Mouse (Mus musculus) lung, adult 2 months (tissue): ENCODE measurements around the gene Ngf.

Experiments
- CTCF ChIP-seq: fragments of 200-500 bp; IDR thresholded peaks from 2 replicates; pipeline ENCODE4 v1.5.1; 2011; ENCODE audit warnings: mild to moderate bottlenecking, low read length, control low read depth; ENCODE audit not compliant: insufficient read depth
- POLR2A ChIP-seq: fragments of 200-500 bp; IDR thresholded peaks from 2 replicates; pipeline ENCODE4 v1.6.1; 2011; ENCODE audit warnings: low read depth, mild to moderate bottlenecking, control low read depth, low read length, borderline replicate concordance; ENCODE audit errors: extremely low read depth

DNA sequence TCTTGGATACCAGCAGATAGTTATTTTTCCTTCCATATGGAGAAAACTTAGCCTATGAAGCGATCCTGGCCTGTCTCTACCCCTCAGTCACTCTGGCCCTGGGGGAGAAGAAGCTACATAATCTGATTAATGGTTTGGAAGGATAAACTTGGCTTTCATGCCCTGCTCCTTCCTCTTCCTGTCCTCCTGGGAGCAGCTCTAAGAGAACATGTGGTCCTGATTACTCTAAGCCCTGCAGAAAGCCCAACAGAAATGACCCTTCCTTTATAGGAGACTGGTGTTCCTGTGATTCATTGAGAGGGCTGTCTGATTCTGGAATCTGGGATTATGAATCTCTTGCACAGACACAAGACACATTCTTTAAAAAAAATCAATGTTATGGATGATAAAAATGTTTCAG lies 86.4 kb downstream of the Ngf start:
- TF ChIP-seq POLR2A (no peak), CTCF (no peak)
